Mouse (Mus musculus) lung, adult 18-20 months (tissue): Measurements from ENCODE around the gene Pde4dip.

Experiments
- DNase-seq, 2 experiments: peaks; one replicate each; pipeline ENCODE4 v3.0.0; 2022; ENCODE audit warnings: mixed read lengths in 2 of 2

The Pde4dip gene

GRCm38 (mm10) chr3:97888168-97888901, at the start of gene Pde4dip:
Pde4dip (minus strand) TSS chr3:97888707.
- DNase-seq: no peak

DNA sequence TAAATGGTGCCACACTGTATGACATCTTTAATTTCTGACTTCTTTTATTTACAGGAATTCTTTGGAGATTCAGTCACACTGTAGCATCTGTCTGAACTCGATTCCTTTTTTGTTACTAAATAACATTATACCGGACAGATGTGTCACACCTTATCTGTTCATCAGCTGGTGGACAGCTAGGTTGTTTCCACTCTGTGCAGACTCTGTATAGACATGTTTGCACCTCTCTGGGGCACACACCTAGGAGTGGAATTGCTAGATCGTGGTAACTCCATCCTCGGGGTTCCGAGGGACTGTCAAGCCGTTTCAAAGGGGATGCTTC, 49.4 kb upstream of the Pde4dip start:
- DNase-seq: no peak

DNA sequence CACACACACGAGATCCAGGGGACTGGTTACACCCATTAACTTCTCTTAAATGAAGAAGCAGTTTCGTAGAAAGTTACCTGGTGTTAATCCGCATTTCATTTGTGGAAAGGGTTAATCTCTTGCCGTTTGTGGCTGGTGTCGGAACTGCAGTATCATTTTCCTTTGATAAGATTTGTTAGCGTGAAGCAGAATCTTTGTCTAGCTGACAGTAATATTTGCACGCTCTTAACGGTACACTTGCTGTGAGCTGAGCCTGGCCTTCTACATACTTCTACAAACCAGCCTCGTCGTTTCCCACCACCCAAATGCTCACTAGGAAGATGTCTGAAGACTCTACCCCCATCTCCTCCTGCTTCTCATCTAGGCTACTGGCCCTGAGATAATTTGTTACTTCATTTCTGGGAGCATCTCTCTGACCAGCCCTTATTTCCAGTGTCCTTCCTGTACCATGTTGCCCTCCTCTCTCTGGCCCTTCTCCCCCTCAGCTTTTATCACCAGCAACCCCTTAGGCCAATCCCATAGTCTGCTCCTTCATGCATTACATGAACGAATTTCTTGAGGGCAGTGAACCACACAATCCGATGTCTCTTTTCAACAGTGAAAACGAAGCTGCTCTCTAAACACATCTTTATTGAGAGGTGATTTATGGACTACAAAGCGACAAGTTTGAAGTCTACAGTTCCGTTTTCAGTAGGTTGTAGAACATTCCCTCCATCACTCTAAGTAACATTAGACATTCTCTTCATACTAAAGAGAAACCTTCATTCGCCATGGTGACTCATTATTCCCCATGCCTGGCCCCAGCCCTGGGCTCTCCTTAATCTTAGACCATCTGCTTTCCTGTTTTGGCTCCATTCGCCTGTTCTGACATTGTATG, 48.8 kb upstream of the Pde4dip start:
- no peak for DNase-seq

DNA sequence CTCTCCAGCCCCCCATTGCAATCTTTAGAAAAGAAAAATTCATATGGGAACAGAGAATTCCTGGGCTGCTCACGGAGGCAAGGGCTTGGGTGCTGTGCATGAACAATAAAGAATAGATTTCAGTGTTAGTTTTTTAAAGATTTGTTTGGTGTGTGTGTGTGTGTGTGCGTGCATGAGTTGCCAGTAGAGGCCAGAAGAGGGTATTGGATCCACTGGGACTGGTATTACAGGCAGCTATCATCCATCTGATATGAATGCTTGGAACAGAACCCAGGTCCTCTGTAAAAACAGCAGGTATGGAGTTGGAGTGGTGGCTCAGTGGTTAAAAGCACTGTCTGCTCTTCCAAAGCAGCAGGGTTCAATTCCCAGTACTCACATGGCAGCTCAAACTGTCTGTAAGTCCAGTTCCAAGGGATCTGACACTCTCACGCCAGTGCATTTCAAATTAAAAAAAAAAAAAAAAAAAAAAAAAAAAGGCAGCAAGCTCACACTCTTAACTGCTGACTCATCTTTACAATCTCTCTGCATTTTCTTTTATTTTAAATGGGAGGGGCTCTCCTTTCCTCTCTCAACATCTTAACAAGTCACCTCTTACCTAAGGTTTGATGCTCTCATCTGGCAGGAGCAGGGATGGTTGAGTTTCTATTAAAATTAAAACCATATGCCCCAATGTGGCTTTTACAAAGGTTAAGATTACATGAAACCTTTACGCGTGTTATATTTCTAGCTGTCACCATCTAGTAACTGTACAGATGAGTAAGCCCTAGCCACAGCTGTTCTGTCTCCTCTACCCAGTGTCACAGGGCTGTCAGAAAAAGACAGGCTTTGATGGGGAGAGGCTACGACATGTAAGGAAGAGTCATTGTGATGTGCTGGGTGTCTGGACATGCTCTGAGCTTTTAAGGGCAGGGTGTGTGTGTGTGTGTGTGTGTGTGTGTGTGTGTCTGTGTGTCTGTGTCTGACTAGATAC, 46.1 kb upstream of the Pde4dip start:
- DNase-seq: no peak

GRCm38 (mm10) chr3:97933811-97934210, 45.3 kb upstream of the Pde4dip start:
- DNase-seq: peak; percentile 16 to 47

DNA sequence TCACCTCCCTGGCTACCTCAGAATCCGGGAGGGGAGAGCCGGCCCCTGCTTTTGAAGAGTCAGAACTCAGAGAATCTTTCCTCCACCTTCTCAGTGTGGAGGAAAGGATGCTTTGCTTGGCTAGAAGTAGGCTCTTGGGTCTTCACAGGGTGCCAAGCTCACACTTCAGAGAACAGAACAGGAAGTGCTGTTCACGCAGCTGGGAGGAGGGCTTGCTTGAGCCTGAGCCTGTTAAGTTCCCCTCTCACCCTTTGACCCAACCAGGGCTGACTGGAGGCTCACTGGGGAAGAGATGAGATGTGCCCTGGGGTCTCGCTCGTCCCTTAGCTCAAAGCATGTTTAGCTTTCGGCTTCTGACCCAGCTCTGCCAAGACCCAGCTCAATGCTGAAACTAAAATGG, 44.7 kb upstream of the Pde4dip start:
- DNase-seq: peak; percentile 53 to 59

GRCm38 (mm10) chr3:97932771-97933170, 44.3 kb upstream of the Pde4dip start:
- no peak for DNase-seq

- peak; percentile 54 to 69 for DNase-seq
Measured at GRCm38 (mm10) chr3:97932131-97932530, 43.6 kb upstream of the Pde4dip start.

- no peak for DNase-seq
Measured at GRCm38 (mm10) chr3:97931310-97931885, 42.9 kb upstream of the Pde4dip start.

DNA sequence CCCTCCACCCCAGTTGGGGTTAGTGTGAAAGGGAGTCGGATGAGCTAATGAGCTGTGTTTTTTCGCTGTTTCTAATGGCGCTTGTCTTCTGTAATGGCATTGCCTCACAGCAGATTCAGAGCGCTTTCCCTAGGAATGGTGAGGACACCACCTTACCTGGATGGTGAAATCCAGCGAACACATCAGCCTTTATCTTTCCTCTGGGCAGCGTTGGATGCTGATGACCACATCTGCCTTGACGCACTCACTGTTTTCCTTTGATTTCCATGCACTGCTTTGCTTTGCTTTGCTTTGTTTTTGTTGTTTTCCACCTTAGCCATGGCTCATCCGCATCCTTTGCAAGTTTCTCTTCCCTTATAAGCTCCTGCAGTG, 42.3 kb upstream of the Pde4dip start:
- no peak for DNase-seq

DNA sequence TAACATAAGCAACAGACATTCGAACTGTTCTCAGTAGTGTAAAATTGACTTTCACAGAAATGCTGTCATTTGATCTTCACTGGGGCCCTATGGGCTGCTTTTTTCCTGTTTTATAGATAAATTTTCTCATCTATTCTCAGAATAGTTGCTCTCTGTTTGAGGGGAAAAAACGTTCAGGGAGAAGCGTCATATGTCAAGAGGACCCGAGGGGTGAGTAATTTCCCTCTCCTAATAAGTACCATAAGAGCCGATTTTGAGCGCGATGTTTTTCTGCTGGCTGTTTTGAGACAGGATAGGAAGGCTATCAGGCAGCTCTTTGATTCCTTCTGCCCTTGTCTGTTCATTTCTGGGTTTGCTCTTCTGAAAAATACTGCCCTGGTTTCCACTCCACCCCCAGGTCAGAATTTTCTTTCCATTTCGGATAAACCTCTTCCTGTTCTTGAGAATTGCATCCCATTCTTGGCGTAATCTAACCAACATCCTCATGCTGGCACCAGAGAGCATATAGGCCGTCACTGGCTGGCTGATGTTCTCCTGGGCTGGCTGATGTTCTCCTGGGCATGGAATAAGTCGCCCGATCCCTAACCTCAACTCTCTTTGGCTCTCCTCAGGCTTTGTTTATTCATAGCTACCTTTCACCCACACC, 41.8 kb upstream of the Pde4dip start:
- peak in 1 of 2 experiments; percentile 17 for DNase-seq

DNA sequence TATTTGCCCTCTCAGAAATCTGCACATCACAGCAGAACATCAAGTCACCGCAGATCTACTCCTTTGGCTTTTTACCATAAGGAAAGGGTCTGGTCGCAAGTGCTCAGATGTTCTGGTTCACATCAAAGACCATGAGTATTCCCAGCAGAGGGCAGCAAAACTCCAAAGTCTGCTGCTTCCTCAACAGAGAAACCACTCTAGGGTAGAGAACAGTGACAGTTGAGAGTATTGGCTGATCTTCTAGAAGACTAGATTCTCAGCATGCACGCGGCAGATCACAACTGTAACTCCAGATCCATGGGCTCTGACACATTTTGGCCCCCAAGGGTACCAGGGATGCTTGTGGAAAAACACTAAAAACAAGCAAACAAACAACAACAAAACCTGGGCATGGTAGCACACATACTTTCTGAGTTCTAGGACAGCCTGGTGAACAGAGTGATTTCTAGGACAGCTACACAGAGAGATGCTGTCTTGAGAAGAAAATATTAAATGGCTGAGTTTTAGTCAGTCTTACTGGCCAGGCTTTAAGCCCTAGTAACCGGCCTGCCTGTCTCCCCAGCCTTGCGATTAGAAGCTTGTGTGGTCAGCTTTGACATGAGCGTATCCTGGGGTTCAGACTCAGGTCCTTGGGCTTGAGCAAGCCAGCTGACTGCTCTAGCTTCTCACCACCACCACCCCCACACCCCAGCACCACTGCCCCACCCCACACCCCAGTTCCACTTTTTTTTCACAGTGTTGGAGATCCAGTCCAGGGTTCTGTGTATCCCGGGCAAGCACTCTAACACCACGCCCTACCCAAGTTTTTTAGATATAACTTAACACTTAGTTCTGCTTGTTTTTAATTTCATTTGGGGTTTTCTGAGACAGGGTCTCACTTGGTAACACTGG, 40.7 kb upstream of the Pde4dip start:
- DNase-seq: peak; percentile 73 to 83

DNA sequence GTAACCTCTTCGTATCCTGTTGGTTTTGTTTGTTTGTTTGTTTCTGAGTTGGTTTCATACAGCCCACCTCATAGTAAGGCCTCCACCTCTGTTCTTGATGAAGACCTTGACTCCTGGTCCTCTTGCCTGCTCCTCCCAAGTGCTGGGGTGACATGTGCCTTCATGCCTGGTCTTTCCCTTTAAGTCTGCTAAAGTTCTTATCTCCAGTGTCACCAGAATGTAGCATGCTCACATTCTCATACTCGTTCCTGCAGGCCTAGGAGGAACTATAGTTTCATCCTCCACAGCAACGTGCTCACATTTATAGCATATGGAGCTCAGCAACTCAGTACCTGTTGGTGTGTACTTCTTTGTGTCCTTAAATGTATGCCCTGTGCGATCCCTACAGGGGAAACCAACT, 38.8 kb upstream of the Pde4dip start:
- DNase-seq: no peak

DNA sequence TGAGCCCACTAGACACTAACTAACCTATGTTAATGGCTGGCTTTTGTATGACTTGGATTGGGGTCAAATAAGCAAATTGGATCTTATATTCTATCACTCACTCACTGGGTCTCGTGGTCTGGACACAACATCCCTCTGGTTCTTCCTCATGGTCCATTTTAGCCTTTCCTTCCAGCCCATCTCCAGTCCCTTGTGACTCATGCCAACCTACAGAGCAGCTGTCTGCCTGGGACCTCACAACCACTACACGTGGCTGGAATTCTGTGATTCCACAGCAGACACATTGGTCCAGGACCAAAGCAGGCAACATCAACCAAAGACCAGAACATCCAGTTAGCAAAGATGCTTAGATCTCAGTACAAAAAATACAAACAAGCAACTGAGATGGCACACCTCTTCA, 36.7 kb upstream of the Pde4dip start:
- DNase-seq: no peak

- peak; percentile 37 to 52 for DNase-seq
Measured at GRCm38 (mm10) chr3:97918885-97919550, 30.5 kb upstream of the Pde4dip start.

- DNase-seq: no peak
Measured at GRCm38 (mm10) chr3:97915081-97915480, 26.6 kb upstream of the Pde4dip start.

- DNase-seq: no peak
Measured at GRCm38 (mm10) chr3:97911093-97911492, 22.6 kb upstream of the Pde4dip start.

DNA sequence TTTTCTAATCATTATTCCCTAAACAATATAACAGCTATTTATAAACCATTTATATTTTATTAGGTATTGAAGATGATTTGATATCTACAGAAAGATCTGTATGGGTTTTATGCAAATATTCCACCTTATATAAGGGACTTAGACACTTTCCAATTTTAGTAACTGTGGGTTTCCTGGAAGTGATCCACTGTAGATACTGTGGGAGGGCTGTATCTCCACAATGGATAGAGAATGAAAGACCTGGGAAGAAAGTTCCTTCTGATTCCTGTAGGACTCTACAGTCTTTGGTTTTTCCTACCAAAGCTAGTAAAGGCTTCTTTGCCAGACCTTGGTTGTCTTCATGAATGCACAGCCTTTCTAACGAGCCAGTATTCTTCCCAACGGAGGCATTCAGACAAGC, 21.2 kb upstream of the Pde4dip start:
- DNase-seq: no peak

GRCm38 (mm10) chr3:97901586-97901985, 13.1 kb upstream of the Pde4dip start:
- no peak for DNase-seq
